Mouse (Mus musculus) intestine, embryonic 15.5 days (tissue): ENCODE results near the gene Neurl2. TPM values are rescaled to one million over a fixed set of nuclear protein-coding genes. Genes with fewer than 3 reads are reported as not detected.

Experiments
- polyA plus RNA-seq: library from polyadenylated mRNA; unstranded; fragments of >200 nt; fragmentation: Nextera tagmentation; extraction: Ambion mirVana; gene quantifications from 2 replicates; pipeline ENCODE4 v1.2.1, GENCODE M21; 2015

The Neurl2 gene
- polyA plus RNA-seq, 1 experiment from 2014 or later: 6.8 TPM

Other genes starting within 250 kb of the Neurl2 start
- gene Wfdc6a, start 248.0 kb downstream of the Neurl2 start, polyA plus RNA-seq: 0.85 and 1.7 TPM in 2 replicates
- gene Eppin, start 239.9 kb downstream of the Neurl2 start, polyA plus RNA-seq: not detected in 2 replicates
- not detected in 2 replicates for gene Wfdc6b, start 219.9 kb downstream of the Neurl2 start, polyA plus RNA-seq
- not detected in 2 replicates for gene Wfdc8, start 219.8 kb downstream of the Neurl2 start, polyA plus RNA-seq
- not detected in 2 replicates for gene Wfdc16, start 194.7 kb downstream of the Neurl2 start, polyA plus RNA-seq
- 0.56 and 0.72 TPM in 2 replicates for gene Wfdc10, start 177.4 kb downstream of the Neurl2 start, polyA plus RNA-seq
- gene Wfdc9, start 176.9 kb downstream of the Neurl2 start, polyA plus RNA-seq: not detected in 2 replicates
- gene Wfdc11, start 159.4 kb downstream of the Neurl2 start, polyA plus RNA-seq: not detected in 2 replicates
- gene Wfdc13, start 148.3 kb downstream of the Neurl2 start, polyA plus RNA-seq: 0.18 and 0.30 TPM in 2 replicates
- gene Spint4, start 135.0 kb downstream of the Neurl2 start, polyA plus RNA-seq: not detected in 2 replicates
- not detected in 2 replicates for gene Spint5, start 118.2 kb downstream of the Neurl2 start, polyA plus RNA-seq
- 1.8 and 2.0 TPM in 2 replicates for gene Wfdc3, start 87.5 kb downstream of the Neurl2 start, polyA plus RNA-seq
- 60.4 and 62.5 TPM in 2 replicates for gene Dnttip1, start 87.5 kb downstream of the Neurl2 start, polyA plus RNA-seq
- gene Ube2c, start 63.6 kb downstream of the Neurl2 start, polyA plus RNA-seq: 431 and 439 TPM in 2 replicates
- 1.7 and 6.9 TPM in 2 replicates for gene Tnnc2, start 53.5 kb downstream of the Neurl2 start, polyA plus RNA-seq
- gene Snx21, start 47.6 kb downstream of the Neurl2 start, polyA plus RNA-seq: 18.4 and 21.2 TPM in 2 replicates
- gene Acot8, start 28.6 kb downstream of the Neurl2 start, polyA plus RNA-seq: 23.6 and 29.7 TPM in 2 replicates
- gene Zswim3, start 28.4 kb downstream of the Neurl2 start, polyA plus RNA-seq: 8.1 and 9.0 TPM in 2 replicates
- 13.5 TPM in 2 replicates for gene Zswim1, start 10.8 kb downstream of the Neurl2 start, polyA plus RNA-seq
- gene Spata25, start 4.9 kb downstream of the Neurl2 start, polyA plus RNA-seq: not detected in 2 replicates
- 266 and 277 TPM in 2 replicates for gene Ctsa, start 583 bp downstream of the Neurl2 start, polyA plus RNA-seq
- gene Pltp, start 24.3 kb upstream of the Neurl2 start, polyA plus RNA-seq: 28.7 and 29.5 TPM in 2 replicates
- gene Pcif1, start 45.8 kb upstream of the Neurl2 start, polyA plus RNA-seq: 63.6 and 65.5 TPM in 2 replicates
- 10.7 and 11.3 TPM in 2 replicates for gene Zfp335, start 78.3 kb upstream of the Neurl2 start, polyA plus RNA-seq
- gene Mmp9, start 107.3 kb upstream of the Neurl2 start, polyA plus RNA-seq: 4.9 and 5.2 TPM in 2 replicates
- gene Slc12a5, start 127.3 kb upstream of the Neurl2 start, polyA plus RNA-seq: 0.80 and 0.97 TPM in 2 replicates
- 47.4 and 48.8 TPM in 2 replicates for gene Ncoa5, start 201.4 kb upstream of the Neurl2 start, polyA plus RNA-seq
- gene Cd40, start 222.2 kb upstream of the Neurl2 start, polyA plus RNA-seq: 8.5 and 9.3 TPM in 2 replicates